Comparison of ENCODE assay signal across 7 mouse cellular contexts in genomic region chr5:137613550-137613949, GRCm38 (mm10). TPM values are rescaled to one million over a fixed set of nuclear protein-coding genes. Genes with fewer than 3 reads are reported as not detected.
DNase-seq lines count a peak whose midpoint lies in the region; ATAC-seq and TF ChIP-seq lines count a peak whose summit lies in the region.

Gene Pcolce, minus strand, starts transcription at chr5:137613784.

- intact Hi-C loops in gastrocnemius, postnatal 36 days (cut with DNase I): no loop called here

- no peak for TF ChIP-seq CTCF in layer of hippocampus, adult 2 months (conservative IDR thresholded peaks at IDR 0.05)

- peak within 1 kb of the TSS; percentile 82 for H3K27ac ChIP-seq in intestine, embryonic 16.5 days (ENCODE audit: low read length)
- no peak within 1 kb of the TSS for H3K27ac ChIP-seq in layer of hippocampus, adult 2 months

- no peaks in the 10 kb centered on the region for H3K9me3 ChIP-seq in intestine, embryonic 16.5 days (ENCODE audit: control insufficient read depth, low read length)

- H3K4me2 ChIP-seq in intestine, embryonic 16.5 days (ENCODE audit: low read depth, low read length): peak within 1 kb of the TSS; percentile 11; the same call in 1 of the 2 replicates

- peaks cover 40% of the 10 kb centered on the region for H3K4me1 ChIP-seq in intestine, embryonic 16.5 days (ENCODE audit: control insufficient read depth, insufficient read depth, low read length)

- WGBS in intestine, embryonic 16.5 days: 35% methylated on average over 11 of the region's 11 CpGs

- peak within 1 kb of the TSS; percentile 27 for H3K9ac ChIP-seq in intestine, embryonic 16.5 days (ENCODE audit: low read depth, low read length)

- H3K4me3 ChIP-seq in intestine, embryonic 16.5 days (ENCODE audit: low read length): no peak within 1 kb of the TSS
- H3K4me3 ChIP-seq in layer of hippocampus, adult 2 months: no peak within 1 kb of the TSS

- H3K27me3 ChIP-seq in intestine, embryonic 16.5 days (replicated peaks; ENCODE audit: control insufficient read depth, insufficient read depth, low read length): no peaks in the 10 kb centered on the region

- no peaks in the 10 kb centered on the region for H3K36me3 ChIP-seq in intestine, embryonic 16.5 days (ENCODE audit: control insufficient read depth, insufficient read depth, low read length)

- peak; percentile 83 for ATAC-seq in intestine, embryonic 16.5 days

- peak; percentile 47 for DNase-seq in Muller cell, postnatal 12 days (ENCODE audit: inconsistent ontology term)
- DNase-seq in adrenal gland, adult 8-10 months: peak; percentile 73
- peak; percentile 45 to 46 for DNase-seq in gastrocnemius, postnatal 36 days
- DNase-seq in lung, postnatal 36 days: peak; percentile 56
- DNase-seq in layer of hippocampus, adult 2 months (ENCODE audit: low spot score in 2 of 2): no peak
- DNase-seq in right cerebral cortex, postnatal 14 days: no peak

RNA-seq across cellular contexts. Expression of gene Pcolce, which starts in this region (rescaled TPM):
- 1,000 to 10,000 TPM; 1,036 to 1,320 (median 1,219) TPM for total RNA-seq in adrenal gland, adult 8-10 months (2022)
- total RNA-seq in gastrocnemius, postnatal 36 days (2021): 10 to 100 TPM; 57.1 to 66.1 TPM
- polyA plus RNA-seq in intestine, embryonic 16.5 days (2015; fragmentation: Nextera tagmentation; extraction: Ambion mirVana): 115 and 127 TPM in 2 replicates
- total RNA-seq in layer of hippocampus, adult 2 months (2021): 1 to 10 TPM; 6.1 to 8.4 TPM

Comparison
In these comparisons a context has a peak if more than half of its experiments do, and no peak if none do; other contexts are left out.
1. RNA of gene Pcolce (total RNA-seq): 1,036 to 1,320 TPM in adrenal gland, adult 8-10 months; 57.1 to 66.1 TPM in gastrocnemius, postnatal 36 days and 6.1 to 8.4 TPM in layer of hippocampus, adult 2 months; every median in the first group is over 10 times any median in the second.
2. DNase-seq: peak in Muller cell, postnatal 12 days (single experiment), adrenal gland, adult 8-10 months (single experiment), gastrocnemius, postnatal 36 days (2 of 2) and lung, postnatal 36 days (single experiment); none in layer of hippocampus, adult 2 months (0 of 2) and right cerebral cortex, postnatal 14 days (single experiment).